In genomic region chr5:117865876-117866275, GRCm38 (mm10) we compare ENCODE assay signal across 23 mouse cellular contexts.
"Had no signal": no experiment of that assay in that cellular context is flagged by ENCODE, and none has a peak within 500 bp of the region (broad histone marks: within the 10 kb centered on the region; RNA-seq: fewer than 3 reads in every experiment).

No protein-coding gene starts in this region.

- DNase-seq: cerebellum, adult 9-10 months; cerebellum, adult 9-11 months; cerebellum, postnatal 25 days; cerebellum, postnatal 36 days; embryo, embryonic 11 days; forebrain, postnatal 0 days; gastrocnemius, adult 2 months; gastrocnemius, postnatal 10 days; gastrocnemius, postnatal 14 days; gastrocnemius, postnatal 25 days; gastrocnemius, postnatal 36 days; heart, adult 11 months; heart, adult 18-20 months; heart, adult 2 months had no signal

- H3K27ac ChIP-seq: embryonic facial prominence, embryonic 10.5 days; embryonic facial prominence, embryonic 12.5 days; embryonic facial prominence, embryonic 13.5 days; embryonic facial prominence, embryonic 15.5 days; forebrain, embryonic 13.5 days; forebrain, embryonic 15.5 days; gastrocnemius, adult 2 months; heart, adult 2 months had no signal

- H3K4me3 ChIP-seq: embryonic facial prominence, embryonic 10.5 days; embryonic facial prominence, embryonic 12.5 days; embryonic facial prominence, embryonic 13.5 days; embryonic facial prominence, embryonic 15.5 days; erythroblast, embryonic 14.5 days; forebrain, embryonic 10.5 days; forebrain, embryonic 12.5 days; forebrain, embryonic 13.5 days; forebrain, embryonic 15.5 days; gastrocnemius, adult 2 months; heart, adult 2 months had no signal

- H3K9me3 ChIP-seq: embryonic facial prominence, embryonic 12.5 days; embryonic facial prominence, embryonic 13.5 days; embryonic facial prominence, embryonic 15.5 days; forebrain, embryonic 12.5 days; forebrain, embryonic 13.5 days; forebrain, embryonic 15.5 days had no signal

- H3K27me3 ChIP-seq: embryonic facial prominence, embryonic 15.5 days; forebrain, embryonic 13.5 days; forebrain, embryonic 15.5 days had no signal

- H3K4me2 ChIP-seq: embryonic facial prominence, embryonic 12.5 days; embryonic facial prominence, embryonic 13.5 days; embryonic facial prominence, embryonic 15.5 days; forebrain, embryonic 13.5 days; forebrain, embryonic 15.5 days had no signal

- H3K36me3 ChIP-seq: embryonic facial prominence, embryonic 10.5 days; embryonic facial prominence, embryonic 12.5 days; embryonic facial prominence, embryonic 13.5 days; embryonic facial prominence, embryonic 15.5 days; forebrain, embryonic 10.5 days; forebrain, embryonic 12.5 days had no signal

- H3K9ac ChIP-seq: embryonic facial prominence, embryonic 12.5 days; embryonic facial prominence, embryonic 13.5 days; embryonic facial prominence, embryonic 15.5 days; forebrain, embryonic 12.5 days; forebrain, embryonic 13.5 days; forebrain, embryonic 15.5 days; forebrain, postnatal 0 days had no signal
